Mouse (Mus musculus): ENCODE measurements around the gene Nabp2. TPM values are rescaled to one million over a fixed set of nuclear protein-coding genes. Genes with fewer than 3 reads are reported as not detected.

Gene Nabp2
- polyA plus RNA-seq, 1 experiment: 93.0 TPM

- H3K79me2 ChIP-seq (ENCODE audit: control insufficient read depth, insufficient read depth): peaks cover 23% of the 10 kb centered on the region
- H3K36me3 ChIP-seq (ENCODE audit: control insufficient read depth, insufficient read depth): peaks cover 23% of the 10 kb centered on the region
- no peak overlapping the region for H3K4me3 ChIP-seq (ENCODE audit: insufficient read depth, poor library complexity, severe bottlenecking)
- no peaks in the 10 kb centered on the region for H3K27me3 ChIP-seq (ENCODE audit: control insufficient read depth, insufficient read depth, insufficient read length)
- TF ChIP-seq USF1 (IDR thresholded peaks at IDR 0.05; ENCODE audit: low read depth): no peak
- TF ChIP-seq FOSL1 (IDR thresholded peaks at IDR 0.05; ENCODE audit: insufficient read depth, low read length, poor library complexity, severe bottlenecking): no peak
- no peak for TF ChIP-seq MYOG (IDR thresholded peaks at IDR 0.05; ENCODE audit: control insufficient read depth, extremely low read depth, insufficient read length)
- no peak for TF ChIP-seq CEBPB (IDR thresholded peaks at IDR 0.05; ENCODE audit: low read depth)
- TF ChIP-seq CTCF (IDR thresholded peaks at IDR 0.05; ENCODE audit: control insufficient read depth, insufficient read depth, insufficient read length): no peak
- TF ChIP-seq MAX (IDR thresholded peaks at IDR 0.05): no peak
- no peak for TF ChIP-seq MYOD1 (IDR thresholded peaks at IDR 0.05; ENCODE audit: control insufficient read depth, insufficient read length, low read depth)
- no peak overlapping the region for H3ac ChIP-seq (ENCODE audit: control insufficient read depth, insufficient read length, low read depth)
- H3K79me3 ChIP-seq (ENCODE audit: low read depth): peaks cover 18% of the 10 kb centered on the region
These were observed 46.4 kb upstream of the Nabp2 start for GRCm38 (mm10) chr10:128457676-128458075.

GRCm38 (mm10) chr10:128455280-128455679, 44.0 kb upstream of the Nabp2 start:
- no peak overlapping the region for H3K4me3 ChIP-seq (ENCODE audit: insufficient read depth, poor library complexity, severe bottlenecking)
- no peaks in the 10 kb centered on the region for H3K36me3 ChIP-seq (ENCODE audit: control insufficient read depth, insufficient read depth)
- peaks cover 8% of the 10 kb centered on the region for H3K79me2 ChIP-seq (ENCODE audit: control insufficient read depth, insufficient read depth)
- peak overlapping the region; percentile 6 for H3ac ChIP-seq (ENCODE audit: control insufficient read depth, insufficient read length, low read depth)
- no peaks in the 10 kb centered on the region for H3K27me3 ChIP-seq (ENCODE audit: control insufficient read depth, insufficient read depth, insufficient read length)
- TF ChIP-seq CEBPB (IDR thresholded peaks at IDR 0.05; ENCODE audit: low read depth): no peak
- no peak for TF ChIP-seq MYOD1 (IDR thresholded peaks at IDR 0.05; ENCODE audit: control insufficient read depth, insufficient read length, low read depth)
- peak; percentile 25 for TF ChIP-seq MAX (IDR thresholded peaks at IDR 0.05)
- TF ChIP-seq CTCF (IDR thresholded peaks at IDR 0.05; ENCODE audit: control insufficient read depth, insufficient read depth, insufficient read length): no peak
- no peak for TF ChIP-seq USF1 (IDR thresholded peaks at IDR 0.05; ENCODE audit: low read depth)
- TF ChIP-seq MYOG (IDR thresholded peaks at IDR 0.05; ENCODE audit: control insufficient read depth, extremely low read depth, insufficient read length): no peak
- TF ChIP-seq FOSL1 (IDR thresholded peaks at IDR 0.05; ENCODE audit: insufficient read depth, low read length, poor library complexity, severe bottlenecking): no peak
- H3K79me3 ChIP-seq (ENCODE audit: low read depth): peaks cover 7% of the 10 kb centered on the region

GRCm38 (mm10) chr10:128454471-128454870, 43.2 kb upstream of the Nabp2 start:
- H3K36me3 ChIP-seq (ENCODE audit: control insufficient read depth, insufficient read depth): no peaks in the 10 kb centered on the region
- no peaks in the 10 kb centered on the region for H3K27me3 ChIP-seq (ENCODE audit: control insufficient read depth, insufficient read depth, insufficient read length)
- no peaks in the 10 kb centered on the region for H3K79me3 ChIP-seq (ENCODE audit: low read depth)
- H3ac ChIP-seq (ENCODE audit: control insufficient read depth, insufficient read length, low read depth): no peak overlapping the region
- H3K4me3 ChIP-seq (ENCODE audit: insufficient read depth, poor library complexity, severe bottlenecking): no peak overlapping the region
- H3K79me2 ChIP-seq (ENCODE audit: control insufficient read depth, insufficient read depth): peaks cover under 1% of the 10 kb centered on the region
- TF ChIP-seq MYOG (IDR thresholded peaks at IDR 0.05; ENCODE audit: control insufficient read depth, extremely low read depth, insufficient read length): no peak
- no peak for TF ChIP-seq USF1 (IDR thresholded peaks at IDR 0.05; ENCODE audit: low read depth)

- H3ac ChIP-seq (ENCODE audit: control insufficient read depth, insufficient read length, low read depth): no peak overlapping the region
- no peaks in the 10 kb centered on the region for H3K79me2 ChIP-seq (ENCODE audit: control insufficient read depth, insufficient read depth)
- no peaks in the 10 kb centered on the region for H3K36me3 ChIP-seq (ENCODE audit: control insufficient read depth, insufficient read depth)
- no peak overlapping the region for H3K4me3 ChIP-seq (ENCODE audit: insufficient read depth, poor library complexity, severe bottlenecking)
- H3K79me3 ChIP-seq (ENCODE audit: low read depth): no peaks in the 10 kb centered on the region
- TF ChIP-seq USF1 (IDR thresholded peaks at IDR 0.05; ENCODE audit: low read depth) (no peak), MAX (IDR thresholded peaks at IDR 0.05) (no peak), CEBPB (IDR thresholded peaks at IDR 0.05; ENCODE audit: low read depth) (no peak), MYOD1 (IDR thresholded peaks at IDR 0.05; ENCODE audit: control insufficient read depth, insufficient read length, low read depth) (no peak), CTCF (IDR thresholded peaks at IDR 0.05; ENCODE audit: control insufficient read depth, insufficient read depth, insufficient read length) (no peak), MYOG (IDR thresholded peaks at IDR 0.05; ENCODE audit: control insufficient read depth, extremely low read depth, insufficient read length) (no peak), FOSL1 (IDR thresholded peaks at IDR 0.05; ENCODE audit: insufficient read depth, low read length, poor library complexity, severe bottlenecking) (no peak)
- H3K27me3 ChIP-seq (ENCODE audit: control insufficient read depth, insufficient read depth, insufficient read length): no peaks in the 10 kb centered on the region
These were observed 39.7 kb upstream of the Nabp2 start for GRCm38 (mm10) chr10:128451014-128451413.

- Histone ChIP-seq H3K79me3 (ENCODE audit: low read depth) (no peaks in the 10 kb centered on the region), H3ac (ENCODE audit: control insufficient read depth, insufficient read length, low read depth) (no peak overlapping the region), H3K4me3 (ENCODE audit: insufficient read depth, poor library complexity, severe bottlenecking) (no peak overlapping the region), H3K27me3 (ENCODE audit: control insufficient read depth, insufficient read depth, insufficient read length) (no peaks in the 10 kb centered on the region), H3K36me3 (ENCODE audit: control insufficient read depth, insufficient read depth) (peaks cover 23% of the 10 kb centered on the region), H3K79me2 (ENCODE audit: control insufficient read depth, insufficient read depth) (no peaks in the 10 kb centered on the region)
- TF ChIP-seq CEBPB (IDR thresholded peaks at IDR 0.05; ENCODE audit: low read depth) (no peak), USF1 (IDR thresholded peaks at IDR 0.05; ENCODE audit: low read depth) (no peak), FOSL1 (IDR thresholded peaks at IDR 0.05; ENCODE audit: insufficient read depth, low read length, poor library complexity, severe bottlenecking) (no peak), CTCF (IDR thresholded peaks at IDR 0.05; ENCODE audit: control insufficient read depth, insufficient read depth, insufficient read length) (no peak), MYOG (IDR thresholded peaks at IDR 0.05; ENCODE audit: control insufficient read depth, extremely low read depth, insufficient read length) (no peak)
These were observed 34.1 kb upstream of the Nabp2 start for GRCm38 (mm10) chr10:128445407-128445806.

GRCm38 (mm10) chr10:128444354-128444753, 33.1 kb upstream of the Nabp2 start:
- no peak overlapping the region for H3K4me3 ChIP-seq (ENCODE audit: insufficient read depth, poor library complexity, severe bottlenecking)
- TF ChIP-seq MAX (IDR thresholded peaks at IDR 0.05) (no peak), USF1 (IDR thresholded peaks at IDR 0.05; ENCODE audit: low read depth) (no peak), MYOD1 (IDR thresholded peaks at IDR 0.05; ENCODE audit: control insufficient read depth, insufficient read length, low read depth) (no peak), FOSL1 (IDR thresholded peaks at IDR 0.05; ENCODE audit: insufficient read depth, low read length, poor library complexity, severe bottlenecking) (no peak), MYOG (IDR thresholded peaks at IDR 0.05; ENCODE audit: control insufficient read depth, extremely low read depth, insufficient read length) (no peak), CTCF (IDR thresholded peaks at IDR 0.05; ENCODE audit: control insufficient read depth, insufficient read depth, insufficient read length) (no peak), CEBPB (IDR thresholded peaks at IDR 0.05; ENCODE audit: low read depth) (no peak)
- no peaks in the 10 kb centered on the region for H3K27me3 ChIP-seq (ENCODE audit: control insufficient read depth, insufficient read depth, insufficient read length)
- H3ac ChIP-seq (ENCODE audit: control insufficient read depth, insufficient read length, low read depth): no peak overlapping the region
- H3K36me3 ChIP-seq (ENCODE audit: control insufficient read depth, insufficient read depth): peaks cover 33% of the 10 kb centered on the region
- H3K79me2 ChIP-seq (ENCODE audit: control insufficient read depth, insufficient read depth): no peaks in the 10 kb centered on the region
- no peaks in the 10 kb centered on the region for H3K79me3 ChIP-seq (ENCODE audit: low read depth)
